Mouse (Mus musculus) heart, adult 11 months (tissue): Measurements from ENCODE around the gene Srgap2.
A peak's percentile ranks its signal among the peaks of the same experiment; 100 is the strongest.

Experiments
- DNase-seq: peaks from one replicate; pipeline ENCODE4 v3.0.0; 2022

Srgap2 gene

GRCm38 (mm10) chr1:131281731-131282130 lies 245.4 kb downstream of the Srgap2 start:
- DNase-seq: no peak

GRCm38 (mm10) chr1:131280280-131280679 lies 246.9 kb downstream of the Srgap2 start:
- DNase-seq: no peak

- no peak for DNase-seq
Observed at GRCm38 (mm10) chr1:131279456-131279776, 247.7 kb downstream of the Srgap2 start, which contains the start of gene Ikbke. Gene Ikbke, minus strand, starts transcription at chr1:131279606.

DNA sequence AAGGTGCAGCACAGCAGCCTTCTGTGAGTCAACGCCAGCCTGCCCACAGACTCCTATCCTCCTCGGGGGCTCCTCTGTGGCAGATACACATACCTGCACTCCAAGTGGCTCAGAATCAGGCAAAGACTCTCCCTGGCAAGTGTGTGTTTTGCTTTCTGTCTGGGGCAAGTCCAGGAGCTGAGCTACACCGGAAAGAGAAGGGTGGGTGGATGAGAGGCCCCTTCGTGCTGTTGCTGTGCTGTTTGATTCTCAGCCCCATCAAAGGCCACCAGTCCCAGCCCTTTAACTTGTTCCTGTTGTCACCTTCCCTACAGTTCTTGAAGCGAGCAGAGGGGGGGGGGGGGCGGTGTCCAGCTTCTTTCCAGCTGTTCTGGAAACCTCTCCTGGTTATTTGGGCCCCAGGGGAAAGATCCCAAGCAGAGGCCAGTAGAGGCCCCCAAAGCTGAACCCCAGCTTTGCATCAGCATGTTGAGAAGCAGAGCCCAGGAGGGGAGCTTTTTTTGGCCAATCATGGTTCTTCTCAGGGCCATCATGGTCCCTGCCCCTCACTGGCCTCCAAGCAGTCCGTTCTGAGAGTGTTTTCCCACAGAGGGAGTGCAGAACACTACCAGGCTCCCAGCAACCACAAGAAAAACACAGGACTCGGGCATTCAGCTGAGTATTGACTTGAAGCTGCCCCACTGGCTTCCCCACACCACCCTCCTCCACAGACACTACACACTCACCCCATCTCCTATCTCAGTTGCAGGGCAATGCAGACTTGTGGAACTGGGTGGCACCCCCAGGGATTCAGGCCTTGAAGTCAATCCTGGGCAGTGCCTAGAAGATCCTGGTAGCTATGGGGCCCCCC lies 248.3 kb downstream of the Srgap2 start:
- DNase-seq: peak; percentile 92

DNA sequence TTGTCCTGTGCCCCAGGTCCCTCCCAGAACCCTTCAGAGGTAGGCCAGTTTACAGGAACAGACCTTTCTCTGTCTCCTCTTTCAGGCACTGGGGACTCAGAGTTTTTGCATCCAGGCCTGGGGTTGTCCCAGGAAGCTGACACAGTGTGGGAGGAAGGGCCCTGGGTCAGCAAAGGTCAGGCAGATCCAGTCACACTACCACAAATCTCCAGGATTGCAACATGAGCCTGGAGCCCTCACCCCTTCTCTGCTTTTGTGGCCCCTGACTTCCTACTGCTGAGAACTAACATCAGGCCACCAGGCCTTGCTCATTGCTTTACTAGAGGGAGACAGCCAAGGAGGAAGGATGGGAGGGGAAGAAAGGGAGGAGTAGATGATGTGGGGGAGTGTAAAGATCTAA lies 250.3 kb downstream of the Srgap2 start:
- DNase-seq: peak; percentile 93

DNA sequence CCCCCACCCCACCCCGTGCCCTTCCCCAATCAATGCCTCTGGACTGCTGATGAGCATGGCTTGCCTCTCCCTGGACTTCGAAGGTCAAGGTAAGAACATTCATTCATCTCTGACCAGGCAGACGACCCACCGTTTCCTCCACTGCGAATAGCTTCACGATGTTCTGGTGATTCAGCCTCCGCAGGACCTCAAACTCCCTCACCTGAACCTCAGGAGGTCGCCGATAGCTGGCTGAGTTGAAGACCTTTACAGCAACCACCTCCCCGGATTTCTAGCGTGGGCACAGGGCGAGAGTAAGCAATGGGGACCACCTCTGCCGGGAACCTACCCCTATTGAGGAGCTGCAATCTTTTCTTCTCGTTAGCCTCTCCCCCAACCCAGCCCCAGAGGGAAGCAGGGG lies 251.6 kb downstream of the Srgap2 start:
- DNase-seq: peak; percentile 85

DNA sequence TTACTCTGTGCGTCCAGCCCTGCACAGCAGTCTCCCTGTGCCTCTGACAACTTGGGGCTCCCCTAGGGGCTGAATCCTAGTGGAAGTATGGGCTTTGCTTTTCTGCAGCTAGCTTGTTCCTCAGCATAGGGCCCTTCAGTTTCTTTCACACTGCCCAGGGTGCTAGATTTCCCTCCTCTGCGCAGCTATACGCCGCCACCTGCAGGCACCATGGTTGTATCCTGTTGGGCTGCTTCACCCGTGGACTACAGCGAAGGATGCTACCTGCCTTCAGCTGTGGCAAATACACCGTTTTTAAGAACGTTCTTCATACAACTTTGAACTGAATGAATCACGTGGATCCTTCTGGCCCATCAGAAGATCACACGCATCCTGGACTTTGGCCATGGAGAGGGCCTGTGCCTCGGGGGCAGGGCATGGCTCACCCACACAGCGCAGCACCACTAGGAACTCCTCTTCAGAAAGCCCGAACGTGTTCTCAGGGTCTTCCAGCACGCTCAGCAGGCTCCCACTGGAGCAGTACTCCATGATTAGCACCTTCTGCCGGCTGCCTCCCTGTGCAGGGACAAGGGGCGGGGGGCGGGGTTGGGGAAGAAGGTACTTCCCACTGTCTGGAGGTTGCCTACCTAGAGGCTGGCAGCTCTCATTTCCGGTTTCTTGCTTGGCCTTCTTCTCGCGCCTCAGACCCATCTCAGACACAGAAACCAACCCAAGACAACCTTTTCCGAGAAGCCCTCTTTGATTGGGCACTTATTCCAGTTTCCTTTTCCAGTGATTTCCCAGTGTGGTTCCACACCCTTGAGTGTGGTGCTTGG lies 252.2 kb downstream of the Srgap2 start:
- DNase-seq: no peak

DNA sequence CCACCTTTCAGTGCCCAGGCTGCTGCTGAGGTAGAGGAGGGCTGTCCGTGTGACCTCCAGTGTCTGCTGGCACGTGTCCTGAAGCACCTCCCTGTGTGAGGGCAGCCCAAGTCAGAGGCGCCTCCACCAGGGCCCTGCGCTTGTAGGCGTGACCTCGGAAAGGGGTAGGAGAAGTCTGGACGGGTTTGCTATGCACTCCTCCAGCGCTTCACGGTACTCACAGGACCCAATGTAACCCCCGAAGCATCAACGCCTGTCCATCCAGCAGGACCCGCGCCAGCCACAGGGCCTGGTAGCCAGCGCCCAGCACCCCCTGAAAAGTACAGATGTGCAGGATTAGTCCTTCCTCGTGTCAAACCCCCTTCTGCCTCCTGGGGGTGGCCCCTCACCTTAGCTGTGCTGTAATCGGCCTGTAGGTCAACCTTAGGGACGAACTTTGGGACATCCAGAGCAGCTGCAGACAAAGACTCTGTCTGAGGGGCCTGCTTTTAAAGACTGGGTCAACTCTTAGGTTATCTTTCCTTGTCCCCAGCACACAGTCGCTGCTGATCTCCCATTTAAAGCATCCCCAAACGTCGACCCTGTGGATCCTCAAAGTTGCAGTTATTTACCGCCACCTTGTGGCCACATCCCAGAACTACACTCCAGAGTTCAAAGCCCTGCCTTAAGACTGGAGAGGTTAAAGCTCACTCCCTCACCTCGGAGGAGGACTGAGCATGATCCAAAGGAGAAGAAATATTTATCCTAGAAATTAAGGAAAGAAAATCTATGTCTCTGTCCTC lies 257.2 kb downstream of the Srgap2 start:
- DNase-seq: peak; percentile 90

GRCm38 (mm10) chr1:131268776-131269175 lies 258.4 kb downstream of the Srgap2 start:
- no peak for DNase-seq

- DNase-seq: no peak
Observed at GRCm38 (mm10) chr1:131263905-131264304, 263.2 kb downstream of the Srgap2 start.

GRCm38 (mm10) chr1:131260309-131260656 lies 266.9 kb downstream of the Srgap2 start:
- no peak for DNase-seq

DNA sequence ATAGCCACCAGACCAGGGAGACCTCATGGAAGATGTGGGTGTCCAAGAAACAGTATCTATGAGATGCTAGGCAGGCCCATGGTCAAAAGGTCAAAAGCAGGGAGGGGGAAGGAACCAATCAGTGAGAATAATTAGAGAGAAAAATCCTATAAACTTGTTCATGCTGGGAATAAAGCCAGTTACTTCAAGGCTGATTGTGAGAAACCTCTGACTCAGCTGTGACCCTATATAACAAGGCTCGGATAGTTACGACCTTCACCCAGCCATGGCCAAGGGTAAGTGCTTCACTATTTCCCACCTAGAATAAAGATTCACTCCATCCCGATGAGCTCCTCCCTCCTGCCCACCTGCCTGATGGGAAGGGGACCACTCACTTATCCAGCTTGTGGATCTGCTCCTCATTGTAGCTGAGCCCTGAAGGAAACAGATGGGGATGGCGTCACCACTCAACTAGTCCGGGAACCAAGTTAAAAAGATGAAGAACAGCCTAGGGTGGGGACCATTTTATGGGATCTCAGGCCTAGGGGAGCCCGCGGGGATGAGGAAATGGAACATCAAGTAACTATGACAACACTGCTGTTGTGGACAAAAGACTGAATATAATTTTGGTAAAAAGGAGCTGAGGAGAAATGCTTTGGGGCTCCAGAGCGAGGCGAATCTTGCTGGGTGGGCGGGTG lies 267.4 kb downstream of the Srgap2 start:
- no peak for DNase-seq

GRCm38 (mm10) chr1:131257288-131257687 lies 269.9 kb downstream of the Srgap2 start:
- DNase-seq: no peak

DNA sequence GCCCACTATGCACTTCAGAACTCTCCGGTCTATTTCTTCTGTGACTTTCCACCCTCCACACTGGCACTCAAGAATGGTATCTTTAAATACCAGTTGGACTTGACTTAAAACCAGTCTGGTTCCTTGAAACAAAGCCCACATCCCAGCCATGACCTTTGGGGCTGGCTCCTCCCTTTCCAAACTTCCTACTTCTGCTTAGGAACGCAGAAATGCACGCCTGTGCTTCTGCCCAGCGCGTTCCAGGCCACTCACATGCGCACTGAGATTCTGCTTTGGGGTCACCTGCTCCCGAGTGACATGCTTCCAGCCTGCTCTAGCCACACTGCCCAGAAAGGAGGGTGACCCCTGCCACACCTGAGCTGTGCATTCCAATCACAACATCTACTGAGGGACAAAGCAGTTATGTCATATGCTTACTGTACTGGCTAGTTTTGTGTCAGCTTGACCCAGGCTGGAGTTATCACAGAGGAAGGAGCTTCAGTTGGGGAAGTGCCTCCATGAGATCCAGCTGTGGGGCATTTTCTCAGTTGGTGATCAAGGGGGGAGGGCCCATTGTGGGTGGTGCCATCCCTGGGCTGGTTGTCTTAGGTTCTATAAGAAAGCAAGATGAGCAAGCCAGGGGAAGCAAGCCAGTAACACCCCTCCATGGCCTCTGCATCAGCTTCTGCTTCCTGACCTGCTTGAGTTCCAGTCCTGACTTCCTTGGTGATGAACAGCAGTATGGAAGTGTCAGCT lies 274.5 kb downstream of the Srgap2 start:
- peak; percentile 93 for DNase-seq

- DNase-seq: peak; percentile 93
Observed at GRCm38 (mm10) chr1:131246433-131247395, 280.4 kb downstream of the Srgap2 start.

- no peak for DNase-seq
Observed at GRCm38 (mm10) chr1:131245926-131246325, 281.2 kb downstream of the Srgap2 start.

DNA sequence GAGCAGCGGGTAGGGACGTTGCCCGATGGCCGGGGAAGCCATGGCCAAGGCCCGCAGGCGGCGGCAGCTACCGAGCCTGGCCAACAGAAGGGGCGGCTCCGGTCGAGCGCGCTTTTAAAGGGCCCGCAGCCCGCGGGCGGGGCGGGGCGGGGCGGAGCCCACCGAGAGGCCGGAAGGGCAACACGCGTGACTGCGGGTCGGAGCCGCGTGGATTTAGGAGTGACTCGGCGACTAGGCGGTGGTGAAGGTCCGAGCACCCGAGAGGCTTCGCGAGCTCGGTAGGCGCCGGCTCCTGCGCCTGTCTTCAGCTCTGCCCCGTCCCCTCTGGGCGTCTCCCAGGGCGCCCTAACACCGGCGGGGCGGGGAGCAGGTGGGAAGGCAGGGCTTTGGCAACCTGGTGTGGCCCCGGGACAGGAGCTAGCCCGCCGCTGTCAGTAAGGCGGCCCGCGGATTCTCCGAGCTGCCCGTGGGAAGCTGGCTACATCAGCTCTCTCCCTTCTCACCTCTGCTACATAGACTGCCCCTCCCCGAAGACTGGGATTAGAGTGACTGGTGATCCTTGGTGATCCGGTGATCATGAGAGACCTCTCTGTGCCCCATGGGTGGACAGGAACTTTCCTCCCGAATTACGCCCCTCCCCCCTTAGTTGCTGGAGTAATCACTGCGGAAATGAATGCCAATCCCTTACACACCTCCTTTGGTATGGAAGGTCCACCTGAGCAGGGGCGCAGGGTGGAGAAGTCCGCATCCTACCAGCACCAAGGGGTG lies 281.9 kb downstream of the Srgap2 start, which contains the start of gene Rassf5:
Gene Rassf5, minus strand, starts transcription at position 170 of the 768 bp plus-strand sequence.
- peak; percentile 98 for DNase-seq

DNA sequence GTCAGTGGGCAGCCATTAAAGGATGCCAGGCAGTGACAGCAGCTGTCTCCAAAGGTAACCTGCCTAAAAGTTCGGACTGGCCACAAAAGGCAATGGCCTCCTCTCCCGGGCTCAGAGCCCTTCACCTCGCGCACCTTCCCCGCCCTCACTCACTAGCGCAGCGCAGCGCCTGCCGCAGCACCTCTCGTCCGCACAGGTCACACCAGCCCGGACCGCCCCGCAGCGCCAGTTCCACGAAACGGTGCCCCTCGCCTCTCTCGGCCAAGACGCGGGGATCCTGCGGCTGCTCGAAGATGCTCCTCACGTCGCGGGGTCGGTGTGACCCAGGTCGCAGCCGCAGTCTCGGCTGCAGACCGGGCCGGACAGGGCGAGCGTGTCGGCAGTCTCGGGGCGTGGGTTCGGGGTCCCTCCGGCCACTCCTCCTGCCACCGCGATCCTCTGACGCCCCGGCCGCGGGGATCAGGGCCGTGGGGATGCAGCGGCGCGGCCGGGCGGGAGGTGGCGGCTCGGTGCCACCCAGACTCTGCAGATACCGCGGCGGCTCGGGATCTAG lies 282.5 kb downstream of the Srgap2 start:
- DNase-seq: no peak

DNA sequence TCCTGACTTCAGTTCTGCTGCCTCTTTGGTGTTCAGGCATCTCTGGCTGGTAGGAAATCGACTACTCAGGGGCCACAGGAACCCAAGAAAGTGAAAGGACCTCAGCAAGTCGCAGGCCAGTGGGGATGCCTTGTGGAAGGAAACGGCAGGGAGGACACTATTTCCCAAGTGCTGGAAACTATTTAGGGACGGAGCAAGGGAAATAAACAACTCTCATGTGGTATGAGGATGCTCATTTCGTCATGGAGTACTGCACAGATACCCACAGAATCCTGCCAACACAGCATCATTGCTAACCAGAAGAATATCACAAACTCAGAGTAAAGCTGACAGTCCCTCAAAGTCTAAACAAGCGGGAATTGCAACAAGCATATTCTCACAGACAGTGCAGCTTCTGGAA lies 284.2 kb downstream of the Srgap2 start:
- peak; percentile 89 for DNase-seq
